9 mouse cellular contexts compared by ENCODE assay signal in genomic region chr4:154773830-154774229, GRCm38 (mm10).
"Had no signal": no experiment of that assay in that cellular context is flagged by ENCODE, and none has a peak within 500 bp of the region (broad histone marks: within the 10 kb centered on the region; RNA-seq: fewer than 3 reads in every experiment).

No protein-coding gene starts in this region.

- H3K9me3 ChIP-seq: intestine, embryonic 15.5 days; midbrain, embryonic 12.5 days had no signal

- H3K4me1 ChIP-seq: intestine, embryonic 15.5 days had no signal

- ATAC-seq: intestine, embryonic 15.5 days had no signal

- DNase-seq: kidney, adult 2 months; lung, adult 18-20 months; right cerebral cortex, postnatal 14 days; thymus, postnatal 4 days had no signal

- H3K4me2 ChIP-seq: intestine, embryonic 15.5 days; limb, embryonic 13.5 days; midbrain, embryonic 12.5 days had no signal

- H3K27me3 ChIP-seq: intestine, embryonic 15.5 days had no signal

- H3K27ac ChIP-seq: intestine, embryonic 15.5 days; left cerebral cortex, adult 2 months; limb, embryonic 13.5 days; liver, embryonic 14.5 days; midbrain, embryonic 12.5 days had no signal

- H3K4me3 ChIP-seq: intestine, embryonic 15.5 days; left cerebral cortex, adult 2 months; limb, embryonic 13.5 days; midbrain, embryonic 12.5 days had no signal

- H3K36me3 ChIP-seq: intestine, embryonic 15.5 days; limb, embryonic 13.5 days; midbrain, embryonic 12.5 days had no signal

- H3K9ac ChIP-seq: intestine, embryonic 15.5 days; limb, embryonic 13.5 days; liver, embryonic 14.5 days; midbrain, embryonic 12.5 days had no signal
